32 mouse cellular contexts compared by ENCODE assay signal in genomic region chrX:7090323-7090722, GRCm38 (mm10). TPM values are rescaled to one million over a fixed set of nuclear protein-coding genes. Genes with fewer than 3 reads are reported as not detected.
DNase-seq lines count a peak whose midpoint lies in the region; ATAC-seq and TF ChIP-seq lines count a peak whose summit lies in the region.
"Had no signal": no experiment of that assay in that cellular context is flagged by ENCODE, and none has a peak within 500 bp of the region (broad histone marks: within the 10 kb centered on the region; RNA-seq: fewer than 3 reads in every experiment).

No protein-coding gene starts in this region.

- no peak for TF ChIP-seq CTCF in heart, postnatal 0 days (IDR thresholded peaks at IDR 0.05; ENCODE audit: low read depth)

- no peak for DNase-seq in heart, postnatal 4 days
- no peak for DNase-seq in heart, embryonic 10.5 days (ENCODE audit: low spot score)
- peak; percentile 76 for DNase-seq in heart, postnatal 0 days (ENCODE audit: low spot score)
- no peak for DNase-seq in heart, adult 11 months
- DNase-seq: adrenal gland, adult 8-10 months; adrenal gland, postnatal 25 days; cerebellum, adult 11-12 months; cerebellum, adult 8-10 months; cerebellum, postnatal 10 days; cerebellum, postnatal 36 days; embryo, embryonic 11 days; gastrocnemius, postnatal 25 days; kidney, adult 2 months had no signal

- TF ChIP-seq EP300 in heart, postnatal 0 days (IDR thresholded peaks at IDR 0.05; ENCODE audit: low read depth), result no peak

- ATAC-seq in heart, embryonic 11.5 days (replicated peaks; ENCODE audit: insufficient number of reproducible peaks, low FRiP score, low TSS enrichment), result no peak
- ATAC-seq in heart, embryonic 14.5 days (ENCODE audit: insufficient number of reproducible peaks, insufficient read depth, low FRiP score, low read depth), result no peak
- ATAC-seq in heart, postnatal 0 days (ENCODE audit: insufficient read depth, low read depth), result peak; percentile 73
- ATAC-seq: activated CD4-positive, CD25-positive, alpha-beta regulatory T cell, adult 4 months; forebrain, embryonic 15.5 days; intestine, postnatal 0 days had no signal

- H3K27ac ChIP-seq in heart, embryonic 11.5 days (ENCODE audit: low read depth, low read length), result peak overlapping the region; percentile 66
- H3K27ac ChIP-seq in heart, embryonic 14.5 days (replicated peaks in 1 of 2; ENCODE audit: control insufficient read depth in 1 of 2, insufficient read depth in 1 of 2, low read depth in 2 of 2, low read length in 2 of 2), result peak overlapping the region; percentile 75 to 80
- H3K27ac ChIP-seq in heart, embryonic 10.5 days, result no peak overlapping the region
- peak overlapping the region; percentile 65 for H3K27ac ChIP-seq in heart, postnatal 0 days (ENCODE audit: low read depth)
- H3K27ac ChIP-seq: embryonic facial prominence, embryonic 10.5 days; embryonic facial prominence, embryonic 13.5 days; forebrain, embryonic 12.5 days; forebrain, embryonic 15.5 days; hindbrain, embryonic 12.5 days; hindbrain, embryonic 15.5 days had no signal

- no peaks in the 10 kb centered on the region for H3K36me3 ChIP-seq in heart, embryonic 11.5 days (ENCODE audit: control insufficient read depth, insufficient read depth, low read length)
- H3K36me3 ChIP-seq in heart, embryonic 14.5 days (ENCODE audit: control insufficient read depth, insufficient read depth, low read length), result no peaks in the 10 kb centered on the region
- no peaks in the 10 kb centered on the region for H3K36me3 ChIP-seq in heart, embryonic 10.5 days
- no peaks in the 10 kb centered on the region for H3K36me3 ChIP-seq in heart, postnatal 0 days (replicated peaks; ENCODE audit: control insufficient read depth, insufficient read depth, low read length)
- H3K36me3 ChIP-seq: embryonic facial prominence, embryonic 10.5 days; embryonic facial prominence, embryonic 13.5 days; forebrain, embryonic 12.5 days; forebrain, embryonic 15.5 days; hindbrain, embryonic 12.5 days; hindbrain, embryonic 15.5 days had no signal

- no peaks in the 10 kb centered on the region for H3K4me1 ChIP-seq in heart, embryonic 11.5 days (ENCODE audit: control insufficient read depth, insufficient read depth, low read length)
- no peaks in the 10 kb centered on the region for H3K4me1 ChIP-seq in heart, embryonic 14.5 days (ENCODE audit: control insufficient read depth in 2 of 2, insufficient read depth in 2 of 2, low read length in 2 of 2)
- H3K4me1 ChIP-seq in heart, embryonic 10.5 days, result no peaks in the 10 kb centered on the region
- no peaks in the 10 kb centered on the region for H3K4me1 ChIP-seq in heart, postnatal 0 days (ENCODE audit: control insufficient read depth, insufficient read depth)
- H3K4me1 ChIP-seq: embryonic facial prominence, embryonic 10.5 days; embryonic facial prominence, embryonic 13.5 days; forebrain, embryonic 12.5 days; forebrain, embryonic 15.5 days; hindbrain, embryonic 12.5 days; hindbrain, embryonic 15.5 days had no signal

- no peak overlapping the region for H3K4me3 ChIP-seq in heart, embryonic 11.5 days (ENCODE audit: low read depth, low read length)
- H3K4me3 ChIP-seq in heart, embryonic 14.5 days (ENCODE audit: control insufficient read depth in 1 of 2, insufficient read depth in 1 of 2, low read depth in 1 of 2, low read length in 2 of 2), result no peak overlapping the region
- no peak overlapping the region for H3K4me3 ChIP-seq in heart, embryonic 10.5 days
- H3K4me3 ChIP-seq in heart, postnatal 0 days (ENCODE audit: low read depth, low read length), result no peak overlapping the region
- H3K4me3 ChIP-seq: embryonic facial prominence, embryonic 10.5 days; embryonic facial prominence, embryonic 13.5 days; erythroblast, embryonic 14.5 days; forebrain, embryonic 12.5 days; forebrain, embryonic 15.5 days; hindbrain, embryonic 12.5 days; hindbrain, embryonic 15.5 days had no signal

- H3K27me3 ChIP-seq in heart, embryonic 11.5 days (ENCODE audit: control insufficient read depth, insufficient read depth, low read length), result no peaks in the 10 kb centered on the region
- no peaks in the 10 kb centered on the region for H3K27me3 ChIP-seq in heart, embryonic 14.5 days (ENCODE audit: control insufficient read depth, insufficient read depth, low read length)
- H3K27me3 ChIP-seq in heart, embryonic 10.5 days (ENCODE audit: insufficient read depth, poor library complexity, severe bottlenecking), result no peaks in the 10 kb centered on the region
- H3K27me3 ChIP-seq in heart, postnatal 0 days (ENCODE audit: control insufficient read depth, insufficient read depth, low read length), result no peaks in the 10 kb centered on the region
- H3K27me3 ChIP-seq: embryonic facial prominence, embryonic 13.5 days; forebrain, embryonic 12.5 days; forebrain, embryonic 15.5 days; hindbrain, embryonic 12.5 days; hindbrain, embryonic 15.5 days had no signal

- no peak overlapping the region for H3K9ac ChIP-seq in heart, embryonic 11.5 days (ENCODE audit: low read depth, low read length)
- no peak overlapping the region for H3K9ac ChIP-seq in heart, embryonic 14.5 days (ENCODE audit: low read length)
- no peak overlapping the region for H3K9ac ChIP-seq in heart, postnatal 0 days (replicated peaks; ENCODE audit: low read depth, low read length)
- H3K9ac ChIP-seq: embryonic facial prominence, embryonic 13.5 days; forebrain, embryonic 12.5 days; forebrain, embryonic 15.5 days; hindbrain, embryonic 12.5 days; hindbrain, embryonic 15.5 days had no signal

- no peaks in the 10 kb centered on the region for H3K9me3 ChIP-seq in heart, embryonic 11.5 days (replicated peaks; ENCODE audit: control insufficient read depth, low read length)
- H3K9me3 ChIP-seq in heart, embryonic 14.5 days (ENCODE audit: control insufficient read depth, low read length), result no peaks in the 10 kb centered on the region
- no peaks in the 10 kb centered on the region for H3K9me3 ChIP-seq in heart, embryonic 10.5 days
- no peaks in the 10 kb centered on the region for H3K9me3 ChIP-seq in heart, postnatal 0 days (replicated peaks; ENCODE audit: control insufficient read depth, low read length)
- H3K9me3 ChIP-seq: embryonic facial prominence, embryonic 10.5 days; embryonic facial prominence, embryonic 13.5 days; forebrain, embryonic 12.5 days; forebrain, embryonic 15.5 days; hindbrain, embryonic 12.5 days; hindbrain, embryonic 15.5 days had no signal

- no peak overlapping the region for H3K4me2 ChIP-seq in heart, embryonic 11.5 days
- H3K4me2 ChIP-seq in heart, embryonic 14.5 days (ENCODE audit: low read length), result 0 out of 2 replicates have a peak overlapping the region, but pooled peaks have one; percentile 3
- H3K4me2 ChIP-seq in heart, postnatal 0 days (ENCODE audit: low read depth, low read length), result no peak overlapping the region
- H3K4me2 ChIP-seq: embryonic facial prominence, embryonic 13.5 days; forebrain, embryonic 12.5 days; forebrain, embryonic 15.5 days; hindbrain, embryonic 12.5 days; hindbrain, embryonic 15.5 days had no signal

RNA-seq across cellular contexts. Expression of gene Akap4, which starts 23.0 kb away (rescaled TPM):
- polyA plus RNA-seq in heart, embryonic 11.5 days (2014; fragmentation: Nextera tagmentation; extraction: Ambion mirVana), result 0.06 TPM in 1 of 2 replicates, not detected in the other
- under 1 TPM in 1 of 2 experiments, not detected in 1; 0.10 TPM for total RNA-seq in heart, postnatal 4 days (2021)
- not detected in 2 replicates for polyA plus RNA-seq in heart, embryonic 14.5 days (2014; fragmentation: Nextera tagmentation; extraction: Ambion mirVana)
- not detected in 2 replicates for polyA plus RNA-seq in heart, embryonic 10.5 days (2016; fragmentation: Nextera tagmentation; extraction: Ambion mirVana)
- total RNA-seq in heart, postnatal 0 days (2014; rRNA removed; ENCODE audit: low replicate concordance), result not detected in 2 replicates
- polyA plus RNA-seq in heart, postnatal 0 days (2015; fragmentation: Nextera tagmentation; extraction: Ambion mirVana), result 0.05 and 0.07 TPM in 2 replicates
- total RNA-seq: adrenal gland, adult 8-10 months; adrenal gland, postnatal 25 days; ES-E14; gastrocnemius, adult 8-10 months; gastrocnemius, postnatal 25 days; heart, adult 8-10 months; hematopoietic stem cell, adult 5-6 weeks had no signal
- polyA plus RNA-seq: activated CD4-positive, CD25-positive, alpha-beta regulatory T cell, adult 4 months; brain, embryonic 14.5 days; cortical plate, adult 2 months; embryonic facial prominence, embryonic 10.5 days; embryonic facial prominence, embryonic 13.5 days; erythroblast, embryonic 14.5 days; forebrain, embryonic 12.5 days; forebrain, embryonic 15.5 days; hindbrain, embryonic 12.5 days; hindbrain, embryonic 15.5 days; intestine, embryonic 14.5 days; intestine, postnatal 0 days had no signal

RNA-seq across cellular contexts. Expression of gene Ccnb3, which starts 48.9 kb away (rescaled TPM):
- polyA plus RNA-seq in heart, embryonic 11.5 days (2014; fragmentation: Nextera tagmentation; extraction: Ambion mirVana), result 0.24 and 0.35 TPM in 2 replicates
- under 1 TPM in 1 of 2 experiments, not detected in 1; 0.86 TPM for total RNA-seq in heart, postnatal 4 days (2021)
- polyA plus RNA-seq in heart, embryonic 14.5 days (2014; fragmentation: Nextera tagmentation; extraction: Ambion mirVana), result 0.20 and 0.30 TPM in 2 replicates
- 0.08 and 0.44 TPM in 2 replicates for polyA plus RNA-seq in heart, embryonic 10.5 days (2016; fragmentation: Nextera tagmentation; extraction: Ambion mirVana)
- total RNA-seq in heart, postnatal 0 days (2014; rRNA removed; ENCODE audit: low replicate concordance), result 0.19 and 0.77 TPM in 2 replicates
- 0.05 and 0.10 TPM in 2 replicates for polyA plus RNA-seq in heart, postnatal 0 days (2015; fragmentation: Nextera tagmentation; extraction: Ambion mirVana)
- total RNA-seq: gastrocnemius, adult 8-10 months; heart, adult 8-10 months; hematopoietic stem cell, adult 5-6 weeks had no signal
- polyA plus RNA-seq: activated CD4-positive, CD25-positive, alpha-beta regulatory T cell, adult 4 months; cortical plate, adult 2 months; embryonic facial prominence, embryonic 13.5 days; erythroblast, embryonic 14.5 days; forebrain, embryonic 12.5 days; forebrain, embryonic 15.5 days; gonadal fat pad, adult 2 months; hindbrain, embryonic 12.5 days; hindbrain, embryonic 15.5 days; intestine, postnatal 0 days; kidney, adult 2 months had no signal
